Mouse (Mus musculus): ENCODE measurements around the gene Rab13. TPM values are rescaled to one million over a fixed set of nuclear protein-coding genes. Genes with fewer than 3 reads are reported as not detected.

The Rab13 gene
- polyA plus RNA-seq, 1 experiment from 2014 or later = 10.2 TPM

GRCm38 (mm10) chr3:90204582-90204981 lies 8.9 kb upstream of the Rab13 start:
- Histone ChIP-seq H3K9me3 (ENCODE audit: control insufficient read depth, low read length) (no peaks in the 10 kb centered on the region), H3K4me1 (replicated peaks; ENCODE audit: control insufficient read depth, insufficient read depth, low read length) (no peaks in the 10 kb centered on the region), H3K27me3 (replicated peaks; ENCODE audit: control insufficient read depth, insufficient read depth, low read length) (no peaks in the 10 kb centered on the region), H3K27ac (ENCODE audit: low read depth) (no peak overlapping the region), H3K36me3 (ENCODE audit: control insufficient read depth, insufficient read depth, low read length) (peaks cover 24% of the 10 kb centered on the region), H3K4me2 (ENCODE audit: low read length) (no peak overlapping the region), H3K4me3 (ENCODE audit: low read depth, low read length) (no peak overlapping the region), H3K9ac (ENCODE audit: low read length) (no peak overlapping the region)
- WGBS = 92% methylated on average over 2 of the region's 2 CpGs
- no peak for ATAC-seq (replicated peaks; ENCODE audit: low FRiP score, low TSS enrichment, low read depth)
- DNase-seq (ENCODE audit: low spot score) = no peak

GRCm38 (mm10) chr3:90208662-90209061 lies 4.8 kb upstream of the Rab13 start:
- H3K36me3 ChIP-seq (ENCODE audit: control insufficient read depth, insufficient read depth, low read length) = peaks cover 53% of the 10 kb centered on the region
- DNase-seq (ENCODE audit: low spot score) = no peak

GRCm38 (mm10) chr3:90209908-90210566 lies 3.5 kb upstream of the Rab13 start:
- Histone ChIP-seq H3K9me3 (ENCODE audit: control insufficient read depth, low read length) (no peaks in the 10 kb centered on the region), H3K36me3 (ENCODE audit: control insufficient read depth, insufficient read depth, low read length) (peaks cover 53% of the 10 kb centered on the region), H3K4me3 (ENCODE audit: low read depth, low read length) (no peak overlapping the region), H3K27ac (ENCODE audit: low read depth) (no peak overlapping the region), H3K4me2 (ENCODE audit: low read length) (no peak overlapping the region), H3K9ac (ENCODE audit: low read length) (no peak overlapping the region), H3K27me3 (replicated peaks; ENCODE audit: control insufficient read depth, insufficient read depth, low read length) (no peaks in the 10 kb centered on the region), H3K4me1 (replicated peaks; ENCODE audit: control insufficient read depth, insufficient read depth, low read length) (peaks cover 21% of the 10 kb centered on the region)
- DNase-seq (ENCODE audit: low spot score) (no peak), ATAC-seq (replicated peaks; ENCODE audit: low FRiP score, low TSS enrichment, low read depth) (no peak)
- WGBS = 84% methylated on average over 5 of the region's 5 CpGs

More at GRCm38 (mm10) chr3:90208662-90209061, 4.8 kb upstream of the Rab13 start:
- Histone ChIP-seq H3K9ac (ENCODE audit: low read length) (no peak overlapping the region), H3K9me3 (ENCODE audit: control insufficient read depth, low read length) (no peaks in the 10 kb centered on the region), H3K4me1 (replicated peaks; ENCODE audit: control insufficient read depth, insufficient read depth, low read length) (peaks cover 15% of the 10 kb centered on the region), H3K4me3 (ENCODE audit: low read depth, low read length) (no peak overlapping the region), H3K27ac (ENCODE audit: low read depth) (no peak overlapping the region), H3K27me3 (replicated peaks; ENCODE audit: control insufficient read depth, insufficient read depth, low read length) (no peaks in the 10 kb centered on the region), H3K4me2 (ENCODE audit: low read length) (no peak overlapping the region)
- ATAC-seq (replicated peaks; ENCODE audit: low FRiP score, low TSS enrichment, low read depth) = no peak
- 89% methylated on average over 2 of the region's 2 CpGs for WGBS

- no peak overlapping the region for H3K27ac ChIP-seq (ENCODE audit: low read depth)
- peaks cover 21% of the 10 kb centered on the region for H3K4me1 ChIP-seq (replicated peaks; ENCODE audit: control insufficient read depth, insufficient read depth, low read length)
- DNase-seq (ENCODE audit: low spot score) = no peak
- H3K9ac ChIP-seq (ENCODE audit: low read length) = peak overlapping the region; percentile 96
- H3K36me3 ChIP-seq (ENCODE audit: control insufficient read depth, insufficient read depth, low read length) = peaks cover 53% of the 10 kb centered on the region
- no peaks in the 10 kb centered on the region for H3K27me3 ChIP-seq (replicated peaks; ENCODE audit: control insufficient read depth, insufficient read depth, low read length)
- peak overlapping the region; percentile 97 for H3K4me2 ChIP-seq (ENCODE audit: low read length)
- WGBS = 82% methylated on average over 13 of the region's 13 CpGs
- H3K9me3 ChIP-seq (ENCODE audit: control insufficient read depth, low read length) = no peaks in the 10 kb centered on the region
- H3K4me3 ChIP-seq (ENCODE audit: low read depth, low read length) = peak overlapping the region; percentile 98
- ATAC-seq (replicated peaks; ENCODE audit: low FRiP score, low TSS enrichment, low read depth) = no peak
Observed at GRCm38 (mm10) chr3:90211475-90212398, 1.8 kb upstream of the Rab13 start.

GRCm38 (mm10) chr3:90212723-90213122 lies 772 bp upstream of the Rab13 start:
- Histone ChIP-seq H3K4me3 (ENCODE audit: low read depth, low read length) (peak overlapping the region; percentile 98), H3K36me3 (ENCODE audit: control insufficient read depth, insufficient read depth, low read length) (peaks cover 48% of the 10 kb centered on the region), H3K9me3 (ENCODE audit: control insufficient read depth, low read length) (no peaks in the 10 kb centered on the region), H3K4me2 (ENCODE audit: low read length) (peak overlapping the region; percentile 97), H3K27ac (ENCODE audit: low read depth) (peak overlapping the region; percentile 90; the same call in 1 of the 2 replicates), H3K4me1 (replicated peaks; ENCODE audit: control insufficient read depth, insufficient read depth, low read length) (peaks cover 21% of the 10 kb centered on the region), H3K9ac (ENCODE audit: low read length) (peak overlapping the region; percentile 96), H3K27me3 (replicated peaks; ENCODE audit: control insufficient read depth, insufficient read depth, low read length) (no peaks in the 10 kb centered on the region)
- ATAC-seq (replicated peaks; ENCODE audit: low FRiP score, low TSS enrichment, low read depth) (no peak), DNase-seq (ENCODE audit: low spot score) (no peak)
- WGBS = 8% methylated on average over 5 of the region's 5 CpGs

- peak overlapping the region; percentile 98 for H3K4me3 ChIP-seq (ENCODE audit: low read depth, low read length)
- peak overlapping the region; percentile 96; the same call in 1 of the 2 replicates for H3K9ac ChIP-seq (ENCODE audit: low read length)
- H3K27ac ChIP-seq (ENCODE audit: low read depth) = peak overlapping the region; percentile 90; the same call in 1 of the 2 replicates
- DNase-seq (ENCODE audit: low spot score) (no peak), ATAC-seq (replicated peaks; ENCODE audit: low FRiP score, low TSS enrichment, low read depth) (peak; percentile 62; the same call in 1 of the 2 replicates)
- H3K27me3 ChIP-seq (replicated peaks; ENCODE audit: control insufficient read depth, insufficient read depth, low read length) = no peaks in the 10 kb centered on the region
- peak overlapping the region; percentile 97 for H3K4me2 ChIP-seq (ENCODE audit: low read length)
- H3K4me1 ChIP-seq (replicated peaks; ENCODE audit: control insufficient read depth, insufficient read depth, low read length) = peaks cover 21% of the 10 kb centered on the region
- H3K36me3 ChIP-seq (ENCODE audit: control insufficient read depth, insufficient read depth, low read length) = peaks cover 34% of the 10 kb centered on the region
- 13% methylated on average over 12 of the region's 12 CpGs for WGBS
- H3K9me3 ChIP-seq (ENCODE audit: control insufficient read depth, low read length) = no peaks in the 10 kb centered on the region
Observed at GRCm38 (mm10) chr3:90213956-90214684, 625 bp downstream of the Rab13 start.

GRCm38 (mm10) chr3:90215825-90216380 lies 2.4 kb downstream of the Rab13 start:
- no peak for ATAC-seq (replicated peaks; ENCODE audit: low FRiP score, low TSS enrichment, low read depth)
- WGBS = 39% methylated on average over 1 of the region's 1 CpGs
- no peak overlapping the region for H3K9ac ChIP-seq (ENCODE audit: low read length)

GRCm38 (mm10) chr3:90220088-90220487 lies 6.6 kb downstream of the Rab13 start:
- 7% methylated on average over 6 of the region's 6 CpGs for WGBS
- Histone ChIP-seq H3K27ac (ENCODE audit: low read depth) (peak overlapping the region; percentile 73), H3K27me3 (replicated peaks; ENCODE audit: control insufficient read depth, insufficient read depth, low read length) (no peaks in the 10 kb centered on the region), H3K4me2 (ENCODE audit: low read length) (peak overlapping the region; percentile 52), H3K9ac (ENCODE audit: low read length) (peak overlapping the region; percentile 61), H3K36me3 (ENCODE audit: control insufficient read depth, insufficient read depth, low read length) (peaks cover 8% of the 10 kb centered on the region), H3K4me1 (replicated peaks; ENCODE audit: control insufficient read depth, insufficient read depth, low read length) (peaks cover 13% of the 10 kb centered on the region), H3K4me3 (ENCODE audit: low read depth, low read length) (peak overlapping the region; percentile 52), H3K9me3 (ENCODE audit: control insufficient read depth, low read length) (no peaks in the 10 kb centered on the region)
- DNase-seq (ENCODE audit: low spot score) = peak; percentile 70
- no peak; the same call in 1 of the 2 replicates for ATAC-seq (replicated peaks; ENCODE audit: low FRiP score, low TSS enrichment, low read depth)

More at GRCm38 (mm10) chr3:90215825-90216380, 2.4 kb downstream of the Rab13 start:
- no peak for DNase-seq (ENCODE audit: low spot score)
- Histone ChIP-seq H3K36me3 (ENCODE audit: control insufficient read depth, insufficient read depth, low read length) (peaks cover 17% of the 10 kb centered on the region), H3K27me3 (replicated peaks; ENCODE audit: control insufficient read depth, insufficient read depth, low read length) (no peaks in the 10 kb centered on the region), H3K27ac (ENCODE audit: low read depth) (no peak overlapping the region), H3K4me2 (ENCODE audit: low read length) (no peak overlapping the region), H3K4me3 (ENCODE audit: low read depth, low read length) (no peak overlapping the region), H3K9me3 (ENCODE audit: control insufficient read depth, low read length) (no peaks in the 10 kb centered on the region), H3K4me1 (replicated peaks; ENCODE audit: control insufficient read depth, insufficient read depth, low read length) (peaks cover 22% of the 10 kb centered on the region)
